Mouse (Mus musculus) myocyte (in vitro differentiated cells): Measurements from ENCODE around the gene Trhde. TPM values are rescaled to one million over a fixed set of nuclear protein-coding genes. Genes with fewer than 3 reads are reported as not detected.

Experiments used
- H3K27me3 ChIP-seq: one replicate; pipeline ENCODE4 v1.6.1; 2011; ENCODE audit not compliant: control insufficient read depth, insufficient read depth, insufficient read length
- H3K36me3 ChIP-seq: one replicate; pipeline ENCODE4 v1.6.1; 2011; ENCODE audit not compliant: control insufficient read depth, insufficient read depth
- H3K4me2 ChIP-seq: one replicate; pipeline ENCODE4 v1.6.1; 2011; ENCODE audit warnings: low read depth, control low read depth
- H3K4me3 ChIP-seq: one replicate; pipeline ENCODE4 v1.5.1; 2011; ENCODE audit warnings: mild to moderate bottlenecking, control low read depth, moderate library complexity
- H3K79me2 ChIP-seq: one replicate; pipeline ENCODE4 v1.6.1; 2011; ENCODE audit not compliant: control insufficient read depth, insufficient read depth
- H3ac ChIP-seq: one replicate; pipeline ENCODE4 v1.6.1; 2011; ENCODE audit not compliant: control insufficient read depth, insufficient read length
- CEBPB ChIP-seq: IDR thresholded peaks from 2 replicates; pipeline ENCODE4 v1.6.1; 2011; ENCODE audit warnings: mild to moderate bottlenecking, moderate library complexity; ENCODE audit not compliant: poor library complexity, insufficient read depth, severe bottlenecking
- E2F4 ChIP-seq: IDR thresholded peaks from one replicate; pipeline ENCODE4 v1.6.1; 2011; ENCODE audit warnings: mild to moderate bottlenecking, control low read depth, moderate library complexity; ENCODE audit not compliant: insufficient read depth
- MAX ChIP-seq: IDR thresholded peaks from one replicate; pipeline ENCODE4 v1.6.1; 2011; ENCODE audit warnings: low read depth, mild to moderate bottlenecking, control low read depth
- MYOD1 ChIP-seq, 3 experiments: IDR thresholded peaks; one replicate each; pipeline ENCODE4 v1.6.1; 2011; ENCODE audit warnings: control low read depth in 2 of 3, low read depth in 2 of 3, mild to moderate bottlenecking in 2 of 3, moderate library complexity in 1 of 3; ENCODE audit not compliant: insufficient read length in 2 of 3, control insufficient read depth in 1 of 3
- MYOG ChIP-seq, 3 experiments: IDR thresholded peaks; one replicate each; pipeline ENCODE4 v1.6.1; 2011; ENCODE audit warnings: control low read depth in 2 of 3, low read depth in 2 of 3, mild to moderate bottlenecking in 2 of 3; ENCODE audit not compliant: insufficient read length in 2 of 3, control insufficient read depth in 1 of 3, insufficient read depth in 1 of 3
- POLR2A ChIP-seq: IDR thresholded peaks from one replicate; pipeline ENCODE4 v1.6.1; 2011; ENCODE audit warnings: low read depth, mild to moderate bottlenecking, control low read depth, moderate library complexity; ENCODE audit not compliant: insufficient read length
- POLR2AphosphoS2 ChIP-seq: IDR thresholded peaks from one replicate; pipeline ENCODE4 v1.6.1; 2011; ENCODE audit warnings: low read depth, control low read depth; ENCODE audit not compliant: insufficient read length
- REST ChIP-seq: IDR thresholded peaks from one replicate; pipeline ENCODE4 v1.6.1; 2011; ENCODE audit warnings: mild to moderate bottlenecking, control low read depth, moderate library complexity; ENCODE audit not compliant: insufficient read depth, insufficient read length
- SRF ChIP-seq: IDR thresholded peaks from one replicate; pipeline ENCODE4 v1.6.1; 2011; ENCODE audit warnings: low read depth; ENCODE audit not compliant: control insufficient read depth, insufficient read length
- TCF12 ChIP-seq: IDR thresholded peaks from one replicate; pipeline ENCODE4 v1.6.1; 2011; ENCODE audit warnings: mild to moderate bottlenecking, control low read depth; ENCODE audit not compliant: poor library complexity, insufficient read depth, severe bottlenecking
- TCF3 ChIP-seq: IDR thresholded peaks from one replicate; pipeline ENCODE4 v1.6.1; 2011; ENCODE audit warnings: low read depth, control low read depth; ENCODE audit not compliant: insufficient read length
- USF1 ChIP-seq: IDR thresholded peaks from one replicate; pipeline ENCODE4 v1.6.1; 2011; ENCODE audit warnings: low read depth, mild to moderate bottlenecking, control low read depth, moderate library complexity
- polyA plus RNA-seq: library from polyadenylated mRNA; unstranded; fragments of >200 nt; fragmentation: generic; extraction: Trizol; gene quantifications from one replicate; pipeline ENCODE4 v1.2.1, GENCODE M21; 2012; ENCODE audit warnings: missing spikeins

The Trhde gene
- polyA plus RNA-seq, 1 experiment = 0.22 TPM

GRCm38 (mm10) chr10:114418956-114419530 is 383.1 kb downstream of the Trhde start:
- no peak for TF ChIP-seq USF1
- no peak for TF ChIP-seq POLR2A
- Histone ChIP-seq H3K79me2 (no peaks in the 10 kb centered on the region), H3ac (no peak overlapping the region), H3K27me3 (no peaks in the 10 kb centered on the region), H3K4me2 (no peak overlapping the region), H3K4me3 (no peak overlapping the region), H3K36me3 (no peaks in the 10 kb centered on the region)

GRCm38 (mm10) chr10:114415717-114416116 is 386.4 kb downstream of the Trhde start:
- Histone ChIP-seq H3K79me2 (no peaks in the 10 kb centered on the region), H3K36me3 (no peaks in the 10 kb centered on the region), H3K4me2 (no peak overlapping the region), H3ac (no peak overlapping the region), H3K27me3 (no peaks in the 10 kb centered on the region), H3K4me3 (no peak overlapping the region)
- TF ChIP-seq E2F4 = no peak

GRCm38 (mm10) chr10:114405260-114405659 is 396.8 kb downstream of the Trhde start:
- H3ac ChIP-seq = no peak overlapping the region
- H3K4me3 ChIP-seq = no peak overlapping the region
- no peaks in the 10 kb centered on the region for H3K79me2 ChIP-seq
- no peaks in the 10 kb centered on the region for H3K36me3 ChIP-seq
- H3K4me2 ChIP-seq = no peak overlapping the region
- TF ChIP-seq MAX (no peak), MYOG (IDR thresholded peaks at IDR 0.05; ENCODE audit: control insufficient read depth in 1 of 3, insufficient read depth in 1 of 3, insufficient read length in 2 of 3, low read depth in 2 of 3) (no peak), MYOD1 (IDR thresholded peaks at IDR 0.05; ENCODE audit: control insufficient read depth in 1 of 3, insufficient read length in 2 of 3, low read depth in 2 of 3) (no peak), POLR2A (no peak), E2F4 (no peak), TCF3 (no peak), REST (no peak), SRF (no peak), USF1 (no peak), TCF12 (no peak), POLR2AphosphoS2 (no peak)
- no peaks in the 10 kb centered on the region for H3K27me3 ChIP-seq

DNA sequence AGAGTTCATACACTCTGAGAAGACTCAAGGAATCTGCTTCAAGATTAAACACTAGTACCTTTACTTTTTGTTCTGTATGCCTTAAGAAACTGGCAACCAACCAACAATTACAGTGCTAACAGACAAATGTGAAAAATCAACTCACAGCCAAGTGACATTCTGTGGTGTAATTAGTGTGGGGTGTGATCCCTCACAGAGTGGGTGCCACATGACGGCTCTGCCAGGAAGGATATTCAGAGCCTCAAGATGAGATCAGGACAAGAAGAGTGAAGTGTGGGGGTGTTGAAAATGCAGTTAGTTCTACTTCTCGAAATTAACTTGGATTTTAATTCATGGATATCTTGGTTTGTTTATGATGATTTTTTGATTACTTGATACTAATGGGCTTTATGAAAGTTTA is 398.3 kb downstream of the Trhde start:
- Histone ChIP-seq H3K4me3 (no peak overlapping the region), H3K27me3 (no peaks in the 10 kb centered on the region), H3K4me2 (no peak overlapping the region), H3ac (no peak overlapping the region), H3K36me3 (no peaks in the 10 kb centered on the region), H3K79me2 (no peaks in the 10 kb centered on the region)
- TF ChIP-seq CEBPB (no peak), POLR2AphosphoS2 (no peak), SRF (no peak), MAX (no peak), POLR2A (no peak), TCF12 (no peak), REST (no peak), MYOD1 (IDR thresholded peaks at IDR 0.05; ENCODE audit: control insufficient read depth in 1 of 3, insufficient read length in 2 of 3, low read depth in 2 of 3) (no peak), MYOG (IDR thresholded peaks at IDR 0.05; ENCODE audit: control insufficient read depth in 1 of 3, insufficient read depth in 1 of 3, insufficient read length in 2 of 3, low read depth in 2 of 3) (no peak), E2F4 (no peak), USF1 (no peak), TCF3 (no peak)

DNA sequence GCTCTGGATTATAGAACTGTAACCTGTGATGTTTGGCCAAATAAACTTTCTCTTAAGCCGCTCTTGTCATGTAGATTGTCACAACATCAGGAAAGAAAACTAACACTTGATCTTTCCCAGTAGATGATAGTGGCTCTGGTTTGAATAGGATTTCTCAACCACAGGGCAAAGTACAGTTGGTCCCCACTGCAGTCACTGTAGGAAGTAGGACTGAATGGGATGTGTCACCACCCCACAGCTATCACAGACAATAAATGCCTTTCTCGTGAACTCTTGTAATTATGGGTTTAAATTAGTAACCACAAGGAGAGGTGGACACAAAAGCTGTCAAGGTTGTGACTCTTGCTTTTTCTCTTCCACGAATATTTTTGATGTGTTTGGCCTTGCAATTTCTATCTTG is 431.3 kb downstream of the Trhde start:
- Histone ChIP-seq H3K79me2 (no peaks in the 10 kb centered on the region), H3K4me2 (no peak overlapping the region), H3K27me3 (no peaks in the 10 kb centered on the region), H3K36me3 (no peaks in the 10 kb centered on the region), H3ac (no peak overlapping the region), H3K4me3 (no peak overlapping the region)
- no peak for TF ChIP-seq POLR2AphosphoS2

- H3K27me3 ChIP-seq = no peaks in the 10 kb centered on the region
- no peak overlapping the region for H3ac ChIP-seq
Observed at GRCm38 (mm10) chr10:114363442-114363841, 438.7 kb downstream of the Trhde start.

More at GRCm38 (mm10) chr10:114363442-114363841, 438.7 kb downstream of the Trhde start:
- TF ChIP-seq E2F4 (no peak), MAX (no peak), POLR2AphosphoS2 (no peak), TCF3 (no peak), MYOD1 (IDR thresholded peaks at IDR 0.05; ENCODE audit: control insufficient read depth in 1 of 3, insufficient read length in 2 of 3, low read depth in 2 of 3) (no peak), USF1 (no peak), SRF (no peak), TCF12 (no peak), POLR2A (no peak), REST (no peak)
- no peaks in the 10 kb centered on the region for H3K79me2 ChIP-seq
- H3K4me3 ChIP-seq = no peak overlapping the region
- no peaks in the 10 kb centered on the region for H3K36me3 ChIP-seq
- H3K4me2 ChIP-seq = no peak overlapping the region
